Mouse (Mus musculus): ENCODE results near the gene Hist1h3c. TPM values are rescaled to one million over a fixed set of nuclear protein-coding genes. Genes with fewer than 3 reads are reported as not detected.

Gene Hist1h3c
- total and polyA plus RNA-seq, 3 experiments: 2.5 TPM; not detected in 2

DNA sequence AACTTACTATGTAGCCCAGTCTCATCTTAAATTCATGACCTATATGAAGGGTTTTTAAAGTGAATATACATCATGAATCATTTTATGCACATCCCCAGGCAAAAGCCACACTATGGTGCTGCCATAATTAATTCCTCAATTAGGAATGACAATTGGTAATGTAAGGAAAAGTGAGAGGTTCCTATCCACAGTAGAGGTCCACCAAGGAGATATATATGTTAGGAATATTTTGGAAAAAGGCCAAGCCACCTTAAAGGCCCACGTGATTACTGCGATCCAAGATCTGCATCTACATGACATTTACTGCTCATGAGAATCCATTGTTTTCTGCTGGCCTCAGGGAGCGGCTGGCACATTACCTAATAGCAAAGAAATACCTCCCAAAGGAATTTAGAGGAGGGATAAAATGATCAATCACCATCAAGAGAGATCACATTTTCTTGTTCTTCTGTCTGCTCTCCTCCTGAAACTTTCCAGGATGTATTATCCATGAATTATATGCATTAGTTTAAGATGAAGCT, 13.9 kb upstream of the Hist1h3c start:
- peaks cover 1% of the 10 kb centered on the region for H3K4me1 ChIP-seq (ENCODE audit: control insufficient read depth, insufficient read depth, low read length)
- intact Hi-C loops (cut with DNase I): no loop called here
- no peak overlapping the region for H3K4me3 ChIP-seq
- no peaks in the 10 kb centered on the region for H3K27me3 ChIP-seq (ENCODE audit: control insufficient read depth, insufficient read depth, low read length)
- TF ChIP-seq EP300 (IDR thresholded peaks at IDR 0.05; ENCODE audit: insufficient read depth, low read depth, low read length) (no peak), CTCF (IDR thresholded peaks at IDR 0.05) (no peak), POLR2A (IDR thresholded peaks at IDR 0.05; ENCODE audit: insufficient read depth, low read depth, low read length) (no peak)
- no peak overlapping the region for H3K9ac ChIP-seq (ENCODE audit: low read depth, low read length)
- no peak for DNase-seq
- H3K79me2 ChIP-seq (replicated peaks; ENCODE audit: control insufficient read depth, insufficient read depth, low read length): no peaks in the 10 kb centered on the region
- WGBS: 89% methylated on average over 3 of the region's 3 CpGs
- H3K36me3 ChIP-seq (ENCODE audit: control insufficient read depth, insufficient read depth, low read length): peaks cover 2% of the 10 kb centered on the region
- no peak overlapping the region for H3K27ac ChIP-seq

DNA sequence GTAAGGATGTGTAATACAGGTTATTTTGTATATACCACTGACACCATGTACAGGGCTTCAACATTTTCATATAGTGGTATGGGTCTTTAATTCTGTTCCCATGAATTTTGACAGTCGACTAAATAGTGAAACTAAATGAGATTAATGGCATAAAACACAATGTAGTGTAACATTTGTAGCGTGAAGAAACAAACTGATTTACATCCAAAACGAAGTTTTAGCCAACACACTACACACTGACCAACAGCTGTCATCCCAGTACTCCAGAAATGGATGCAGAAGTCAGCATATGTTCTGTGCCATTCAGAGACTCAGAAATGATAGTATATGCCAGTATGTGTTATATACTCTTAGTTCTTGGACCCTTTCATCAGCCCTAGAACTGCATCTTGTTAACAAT, 12.5 kb upstream of the Hist1h3c start:
- TF ChIP-seq POLR2A (IDR thresholded peaks at IDR 0.05; ENCODE audit: insufficient read depth, low read depth, low read length): no peak
- TF ChIP-seq EP300 (IDR thresholded peaks at IDR 0.05; ENCODE audit: insufficient read depth, low read depth, low read length): no peak
- no peak for TF ChIP-seq CTCF (IDR thresholded peaks at IDR 0.05)
- Histone ChIP-seq H3K36me3 (ENCODE audit: control insufficient read depth, insufficient read depth, low read length) (no peaks in the 10 kb centered on the region; the same call in none of the 2 replicates), H3K4me3 (no peak overlapping the region), H3K27me3 (ENCODE audit: control insufficient read depth, insufficient read depth, low read length) (no peaks in the 10 kb centered on the region), H3K27ac (no peak overlapping the region), H3K9ac (ENCODE audit: low read depth, low read length) (no peak overlapping the region), H3K79me2 (replicated peaks; ENCODE audit: control insufficient read depth, insufficient read depth, low read length) (no peaks in the 10 kb centered on the region), H3K4me1 (ENCODE audit: control insufficient read depth, insufficient read depth, low read length) (peaks cover 1% of the 10 kb centered on the region)
- 74% methylated on average over 3 of the region's 3 CpGs for WGBS
- intact Hi-C loops (cut with DNase I): no loop called here
- no peak for DNase-seq

GRCm38 (mm10) chr13:23757211-23757773, 11.9 kb upstream of the Hist1h3c start:
- TF ChIP-seq CTCF (IDR thresholded peaks at IDR 0.05) (no peak), EP300 (IDR thresholded peaks at IDR 0.05; ENCODE audit: insufficient read depth, low read depth, low read length) (no peak), POLR2A (IDR thresholded peaks at IDR 0.05; ENCODE audit: insufficient read depth, low read depth, low read length) (no peak)
- H3K27ac ChIP-seq: no peak overlapping the region
- H3K4me3 ChIP-seq: peak overlapping the region; percentile 35; the same call in 1 of the 2 replicates
- H3K9ac ChIP-seq (ENCODE audit: low read depth, low read length): peak overlapping the region; percentile 78
- WGBS: 6% methylated on average over 19 of the region's 23 CpGs
- H3K4me1 ChIP-seq (ENCODE audit: control insufficient read depth, insufficient read depth, low read length): peaks cover 1% of the 10 kb centered on the region
- no peaks in the 10 kb centered on the region for H3K79me2 ChIP-seq (replicated peaks; ENCODE audit: control insufficient read depth, insufficient read depth, low read length)
- DNase-seq: no peak
- no peaks in the 10 kb centered on the region for H3K27me3 ChIP-seq (ENCODE audit: control insufficient read depth, insufficient read depth, low read length)
- intact Hi-C loops (cut with DNase I): no loop called here
- H3K36me3 ChIP-seq (ENCODE audit: control insufficient read depth, insufficient read depth, low read length): no peaks in the 10 kb centered on the region; the same call in 1 of the 2 replicates

DNA sequence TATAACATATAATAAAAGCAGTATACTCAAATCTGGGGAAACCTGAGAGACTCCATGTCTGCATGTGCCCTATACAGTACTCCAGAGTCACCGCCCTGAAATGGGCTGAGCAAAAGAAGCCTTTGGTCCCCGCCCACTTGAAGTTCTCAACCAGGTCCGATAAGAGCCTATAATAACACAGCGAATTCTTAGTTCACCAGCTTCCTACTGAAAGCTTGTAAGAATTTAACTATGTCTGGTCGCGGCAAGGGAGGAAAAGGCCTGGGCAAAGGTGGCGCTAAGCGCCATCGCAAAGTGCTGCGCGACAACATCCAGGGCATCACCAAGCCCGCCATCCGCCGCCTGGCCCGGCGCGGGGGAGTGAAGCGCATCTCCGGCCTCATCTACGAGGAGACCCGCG, 11.4 kb upstream of the Hist1h3c start, which contains the start of gene Hist1h4b:
Hist1h4b (plus strand) TSS at position 224 of the 400 bp plus-strand sequence.
- Histone ChIP-seq H3K27me3 (ENCODE audit: control insufficient read depth, insufficient read depth, low read length) (no peaks in the 10 kb centered on the region), H3K79me2 (replicated peaks; ENCODE audit: control insufficient read depth, insufficient read depth, low read length) (no peaks in the 10 kb centered on the region), H3K36me3 (ENCODE audit: control insufficient read depth, insufficient read depth, low read length) (no peaks in the 10 kb centered on the region; the same call in 1 of the 2 replicates), H3K4me3 (peak within 1 kb of the TSS; percentile 35; the same call in 1 of the 2 replicates), H3K4me1 (ENCODE audit: control insufficient read depth, insufficient read depth, low read length) (peaks cover 1% of the 10 kb centered on the region), H3K9ac (ENCODE audit: low read depth, low read length) (peak within 1 kb of the TSS; percentile 78), H3K27ac (no peak within 1 kb of the TSS)
- DNase-seq: peak; percentile 76 to 85
- intact Hi-C loops (cut with DNase I): no loop called here
- WGBS: 2% methylated on average over 20 of the region's 22 CpGs
- TF ChIP-seq CTCF (IDR thresholded peaks at IDR 0.05): no peak
- TF ChIP-seq POLR2A (IDR thresholded peaks at IDR 0.05; ENCODE audit: insufficient read depth, low read depth, low read length): peak; percentile 90
- 0 out of 2 replicates have a peak, but pooled peaks have one; percentile 25 for TF ChIP-seq EP300 (IDR thresholded peaks at IDR 0.05; ENCODE audit: insufficient read depth, low read depth, low read length)

DNA sequence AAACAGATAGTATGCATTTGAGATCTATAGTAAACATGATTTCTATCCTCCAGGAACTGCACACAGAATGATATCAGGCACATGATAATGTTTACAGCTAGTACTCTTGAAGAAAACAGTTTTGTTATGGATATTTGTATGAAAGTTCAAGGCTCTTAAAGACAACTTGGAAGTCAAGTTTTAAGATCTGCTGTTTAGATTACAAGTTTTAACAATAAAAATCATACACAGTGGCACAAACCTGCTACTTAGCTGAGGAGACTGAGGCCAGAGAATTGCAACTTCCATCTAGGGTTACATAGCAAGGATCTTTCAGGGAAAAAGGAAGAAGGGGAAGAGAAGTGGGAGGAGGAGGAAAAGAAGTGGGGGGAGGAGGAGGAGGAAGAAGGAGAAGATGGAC, 9.6 kb upstream of the Hist1h3c start:
- Histone ChIP-seq H3K4me1 (ENCODE audit: control insufficient read depth, insufficient read depth, low read length) (peaks cover 1% of the 10 kb centered on the region), H3K79me2 (replicated peaks; ENCODE audit: control insufficient read depth, insufficient read depth, low read length) (no peaks in the 10 kb centered on the region), H3K27ac (no peak overlapping the region), H3K9ac (ENCODE audit: low read depth, low read length) (no peak overlapping the region), H3K4me3 (no peak overlapping the region), H3K27me3 (ENCODE audit: control insufficient read depth, insufficient read depth, low read length) (no peaks in the 10 kb centered on the region), H3K36me3 (ENCODE audit: control insufficient read depth, insufficient read depth, low read length) (no peaks in the 10 kb centered on the region)
- no peak for DNase-seq
- intact Hi-C loops (cut with DNase I): no loop called here
- no peak for TF ChIP-seq POLR2A (IDR thresholded peaks at IDR 0.05; ENCODE audit: insufficient read depth, low read depth, low read length)
- TF ChIP-seq EP300 (IDR thresholded peaks at IDR 0.05; ENCODE audit: insufficient read depth, low read depth, low read length): no peak
- TF ChIP-seq CTCF (IDR thresholded peaks at IDR 0.05): no peak

- H3K27me3 ChIP-seq (ENCODE audit: control insufficient read depth, insufficient read depth, low read length): no peaks in the 10 kb centered on the region
- no peaks in the 10 kb centered on the region for H3K79me2 ChIP-seq (replicated peaks; ENCODE audit: control insufficient read depth, insufficient read depth, low read length)
- intact Hi-C loops (cut with DNase I): no loop called here
- H3K4me3 ChIP-seq: no peak overlapping the region
- peaks cover 1% of the 10 kb centered on the region for H3K4me1 ChIP-seq (ENCODE audit: control insufficient read depth, insufficient read depth, low read length)
- no peak for DNase-seq
- TF ChIP-seq CTCF (IDR thresholded peaks at IDR 0.05) (no peak), POLR2A (IDR thresholded peaks at IDR 0.05; ENCODE audit: insufficient read depth, low read depth, low read length) (no peak), EP300 (IDR thresholded peaks at IDR 0.05; ENCODE audit: insufficient read depth, low read depth, low read length) (no peak)
- H3K9ac ChIP-seq (ENCODE audit: low read depth, low read length): no peak overlapping the region
- no peak overlapping the region for H3K27ac ChIP-seq
- no peaks in the 10 kb centered on the region for H3K36me3 ChIP-seq (ENCODE audit: control insufficient read depth, insufficient read depth, low read length)
- whole genome bisulfite sequencing: 67% methylated on average over 4 of the region's 4 CpGs
These were observed 8.1 kb upstream of the Hist1h3c start for GRCm38 (mm10) chr13:23753314-23754078.
